Mouse (Mus musculus) stomach, postnatal 0 days (tissue): ENCODE measurements at regions not wholly inside any gene's neighbourhood (a gene's known extent, or its start where the extent isn't known, plus 50 kb on each side); places are given as distances from the start of the nearest gene placed in this dataset.

Source experiments
- CTCF ChIP-seq: IDR thresholded peaks from 2 replicates; pipeline ENCODE4 v1.5.1; 2016; ENCODE audit warnings: antibody characterized with exemption, low read depth, mild to moderate bottlenecking, moderate library complexity
- EP300 ChIP-seq: optimal IDR thresholded peaks from 2 replicates; pipeline ENCODE3; 2016; ENCODE audit warnings: antibody characterized with exemption

- TF ChIP-seq CTCF (no peak), EP300 (no peak)
Observed at GRCm38 (mm10) chr6:11275214-11275613, 632.1 kb downstream of the Ndufa4 start.
